Mouse (Mus musculus) erythroblast, embryonic 14.5 days (primary cell): ENCODE data around the gene Fto. TPM values are rescaled to one million over a fixed set of nuclear protein-coding genes. Genes with fewer than 3 reads are reported as not detected.

Experiments
- H3K27me3 ChIP-seq: 2 replicates; pipeline ENCODE4 v1.6.1; 2012; ENCODE audit warnings: inconsistent platforms; ENCODE audit not compliant: control insufficient read depth
- H3K36me3 ChIP-seq: 2 replicates; pipeline ENCODE4 v1.6.1; 2012; ENCODE audit warnings: mild to moderate bottlenecking, inconsistent platforms; ENCODE audit not compliant: control insufficient read depth
- H3K4me1 ChIP-seq: 2 replicates; pipeline ENCODE4 v1.6.1; 2012; ENCODE audit warnings: inconsistent platforms; ENCODE audit not compliant: control insufficient read depth
- H3K4me3 ChIP-seq: replicated peaks from 2 replicates; pipeline ENCODE3; 2012; ENCODE audit warnings: moderate library complexity, mild to moderate bottlenecking, inconsistent platforms
- H3K9me3 ChIP-seq: 2 replicates; pipeline ENCODE4 v1.6.1; 2012; ENCODE audit warnings: low read length, inconsistent platforms, mixed read lengths; ENCODE audit not compliant: control insufficient read depth
- GATA1 ChIP-seq: IDR thresholded peaks from 2 replicates; pipeline ENCODE4 v1.6.1; 2012; ENCODE audit warnings: low read length, inconsistent platforms, mixed read lengths
- TAL1 ChIP-seq: IDR thresholded peaks from 3 replicates; pipeline ENCODE4 v1.6.1; 2012; ENCODE audit warnings: low read length, inconsistent platforms, mixed read lengths
- polyA plus RNA-seq: library from polyadenylated mRNA; stranded (reverse); fragments of >175 nt; gene quantifications from 2 replicates; pipeline ENCODE4 v1.2.3, GENCODE M21; 2012

The Fto gene
- polyA plus RNA-seq, 1 experiment = 0.33 TPM

DNA sequence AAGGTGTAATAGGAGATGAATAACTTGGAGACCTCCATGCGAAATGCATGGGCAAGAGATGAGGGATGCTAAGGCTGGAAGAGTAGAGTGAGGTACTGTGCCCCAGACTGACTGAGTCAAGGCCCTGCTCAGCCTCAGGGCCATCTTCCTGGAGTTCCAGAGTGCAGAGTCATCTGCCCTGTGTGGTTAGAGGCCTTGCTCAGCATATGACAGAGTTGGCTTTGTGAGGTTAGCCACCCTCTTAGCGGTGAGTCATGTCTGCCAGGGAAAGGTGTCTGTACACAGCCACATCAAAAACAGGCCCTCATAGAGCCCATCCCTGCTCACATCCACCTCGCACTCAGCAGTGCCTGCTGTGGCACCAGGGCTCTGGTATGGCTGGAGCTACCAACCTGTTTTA, 232.2 kb downstream of the Fto start:
- H3K9me3 ChIP-seq = no peaks in the 10 kb centered on the region

DNA sequence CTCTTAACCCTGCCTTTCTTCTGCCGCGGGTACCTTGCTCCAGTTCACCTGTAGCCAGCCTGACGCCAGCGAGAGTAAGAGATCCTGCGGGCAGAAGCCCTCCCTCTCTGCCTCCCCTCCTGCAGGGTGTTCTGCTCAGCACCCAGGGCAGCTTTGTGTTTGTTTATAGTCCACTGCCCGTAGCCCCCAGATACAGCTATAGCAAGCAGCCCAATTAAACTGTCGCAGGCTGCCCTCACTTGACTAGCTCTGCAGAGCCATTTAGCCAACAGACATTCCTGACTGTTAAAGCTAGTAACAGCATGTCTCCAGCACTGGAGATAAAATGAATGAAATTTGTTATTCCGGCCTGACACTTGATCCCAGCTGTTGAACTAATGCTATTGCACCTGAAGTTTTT, 233.3 kb downstream of the Fto start:
- Histone ChIP-seq H3K4me1 (no peaks in the 10 kb centered on the region), H3K27me3 (no peaks in the 10 kb centered on the region), H3K9me3 (no peaks in the 10 kb centered on the region), H3K36me3 (no peaks in the 10 kb centered on the region), H3K4me3 (no peak overlapping the region)
- TF ChIP-seq GATA1 = no peak
- TF ChIP-seq TAL1 = no peak

More for the DNA sequence above, 232.2 kb downstream of the Fto start:
- Histone ChIP-seq H3K4me1 (no peaks in the 10 kb centered on the region), H3K4me3 (no peak overlapping the region), H3K36me3 (no peaks in the 10 kb centered on the region), H3K27me3 (no peaks in the 10 kb centered on the region)
- TF ChIP-seq TAL1 (no peak), GATA1 (no peak)

- Histone ChIP-seq H3K4me1 (no peaks in the 10 kb centered on the region), H3K36me3 (no peaks in the 10 kb centered on the region), H3K27me3 (no peaks in the 10 kb centered on the region), H3K9me3 (no peaks in the 10 kb centered on the region), H3K4me3 (no peak overlapping the region)
- TF ChIP-seq GATA1 = no peak
- TF ChIP-seq TAL1 = no peak
Observed at GRCm38 (mm10) chr8:91550131-91550530, 236.8 kb downstream of the Fto start.

DNA sequence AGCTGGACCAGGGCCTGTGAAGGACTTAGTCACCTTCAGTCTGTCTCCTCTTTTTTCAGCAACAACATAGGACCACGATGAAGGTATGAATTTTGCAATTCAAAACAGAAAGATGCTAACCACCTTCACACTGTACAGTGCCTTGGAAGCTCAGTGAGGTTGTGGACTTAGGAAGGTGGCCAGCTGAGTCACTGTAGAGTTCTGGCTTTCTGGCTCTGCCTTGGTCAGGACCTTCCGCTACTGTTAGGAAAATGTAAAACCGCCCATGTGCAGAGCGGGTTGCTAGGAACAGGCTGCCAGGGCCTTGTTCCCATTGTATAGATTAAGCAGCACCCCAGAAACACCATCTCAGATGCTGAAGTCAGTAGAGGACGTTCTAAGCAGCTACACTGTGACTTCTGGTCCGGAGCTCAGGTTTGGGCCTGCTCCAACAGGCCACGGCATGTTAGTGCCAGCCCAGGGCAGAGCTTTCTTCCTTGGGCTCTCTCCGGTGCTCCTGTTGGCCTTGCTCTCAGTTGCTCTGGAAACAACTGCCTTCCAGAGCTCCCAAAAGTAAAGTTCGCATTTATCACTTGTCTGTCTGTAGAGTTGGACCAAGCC, 237.9 kb downstream of the Fto start:
- Histone ChIP-seq H3K4me1 (no peaks in the 10 kb centered on the region), H3K9me3 (no peaks in the 10 kb centered on the region), H3K36me3 (no peaks in the 10 kb centered on the region), H3K4me3 (no peak overlapping the region), H3K27me3 (no peaks in the 10 kb centered on the region)
- TF ChIP-seq GATA1 (no peak), TAL1 (no peak)

GRCm38 (mm10) chr8:91551775-91552538, 238.6 kb downstream of the Fto start:
- Histone ChIP-seq H3K4me3 (no peak overlapping the region), H3K9me3 (no peaks in the 10 kb centered on the region), H3K4me1 (no peaks in the 10 kb centered on the region), H3K36me3 (no peaks in the 10 kb centered on the region), H3K27me3 (no peaks in the 10 kb centered on the region)
- TF ChIP-seq GATA1 (no peak), TAL1 (no peak)

- TF ChIP-seq TAL1 (no peak), GATA1 (no peak)
- H3K4me3 ChIP-seq = no peak overlapping the region
- H3K9me3 ChIP-seq = no peaks in the 10 kb centered on the region
- H3K27me3 ChIP-seq = no peaks in the 10 kb centered on the region
- no peaks in the 10 kb centered on the region for H3K36me3 ChIP-seq
- no peaks in the 10 kb centered on the region for H3K4me1 ChIP-seq
Observed at GRCm38 (mm10) chr8:91552635-91553034, 239.3 kb downstream of the Fto start.

DNA sequence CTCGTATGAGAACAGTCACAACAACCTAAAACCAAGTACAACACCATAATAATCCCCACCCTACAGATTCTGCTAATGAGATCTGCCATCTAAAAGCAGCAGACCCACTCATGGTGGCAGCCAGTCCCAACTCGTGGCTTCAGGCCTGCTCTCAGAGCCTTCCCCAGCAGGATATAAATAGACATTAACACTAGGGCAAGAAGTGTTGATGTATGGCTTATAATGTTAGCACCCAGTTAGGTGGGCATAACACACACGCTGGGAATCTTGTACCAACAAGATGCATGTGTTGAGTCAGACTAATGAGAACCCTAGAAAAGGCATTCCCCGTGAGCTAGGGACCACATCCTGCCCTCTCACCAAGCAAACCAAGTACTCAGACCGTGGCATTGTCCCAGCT, 240.1 kb downstream of the Fto start:
- Histone ChIP-seq H3K4me3 (no peak overlapping the region), H3K9me3 (no peaks in the 10 kb centered on the region), H3K27me3 (no peaks in the 10 kb centered on the region), H3K4me1 (no peaks in the 10 kb centered on the region), H3K36me3 (no peaks in the 10 kb centered on the region)
- TF ChIP-seq GATA1 = no peak
- no peak for TF ChIP-seq TAL1

- TF ChIP-seq TAL1 = no peak
- no peak for TF ChIP-seq GATA1
- H3K4me3 ChIP-seq = no peak overlapping the region
- no peaks in the 10 kb centered on the region for H3K4me1 ChIP-seq
- no peaks in the 10 kb centered on the region for H3K27me3 ChIP-seq
- no peaks in the 10 kb centered on the region for H3K9me3 ChIP-seq
- no peaks in the 10 kb centered on the region; the same call in 1 of the 2 replicates for H3K36me3 ChIP-seq
Observed at GRCm38 (mm10) chr8:91557041-91557587, 243.8 kb downstream of the Fto start.

DNA sequence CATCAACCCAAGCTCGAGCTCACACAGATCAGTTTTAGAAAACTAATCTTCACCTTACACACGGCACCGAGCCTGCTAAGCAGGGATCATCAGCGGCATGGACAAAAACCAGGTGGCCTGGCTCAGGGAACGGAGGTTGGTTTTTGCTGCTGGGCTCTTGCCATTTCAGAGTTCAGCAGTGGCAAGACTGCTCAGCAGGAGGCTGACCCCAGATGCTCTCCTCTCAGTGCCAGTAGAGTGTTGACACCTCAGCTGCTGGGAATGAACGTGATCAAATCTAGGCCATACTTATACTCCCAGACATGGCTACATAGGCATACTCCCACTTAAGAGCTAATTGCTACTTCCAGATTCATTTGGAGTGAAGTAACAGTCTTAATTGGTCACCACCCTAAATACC, 245.1 kb downstream of the Fto start:
- Histone ChIP-seq H3K36me3 (no peaks in the 10 kb centered on the region; the same call in 1 of the 2 replicates), H3K4me3 (no peak overlapping the region), H3K4me1 (no peaks in the 10 kb centered on the region), H3K9me3 (no peaks in the 10 kb centered on the region), H3K27me3 (no peaks in the 10 kb centered on the region)
- TF ChIP-seq TAL1 (no peak), GATA1 (no peak)
